Mouse (Mus musculus) heart, embryonic 16.5 days (tissue): ENCODE measurements around the gene Cyp11a1. TPM values are rescaled to one million over a fixed set of nuclear protein-coding genes. Genes with fewer than 3 reads are reported as not detected.

Experiments used
- ATAC-seq: fragments of 200-750 bp; cut with Nextera tagmentation; replicated peaks from 2 replicates; pipeline ENCODE4 v1.8.0; 2017; ENCODE audit warnings: moderate number of reproducible peaks; ENCODE audit not compliant: insufficient read depth, low FRiP score; ENCODE audit errors: extremely low read depth
- H3K27ac ChIP-seq: fragments of 300-500 bp; sonication (generic); 2 replicates; pipeline ENCODE4 v1.5.1; 2014; ENCODE audit warnings: mild to moderate bottlenecking, low read length, control low read depth, moderate library complexity
- H3K27me3 ChIP-seq: fragments of 300-500 bp; sonication (generic); 2 replicates; pipeline ENCODE4 v1.6.1; 2014; ENCODE audit warnings: low read length, mixed read lengths; ENCODE audit not compliant: control insufficient read depth, insufficient read depth
- H3K36me3 ChIP-seq: fragments of 300-500 bp; sonication (generic); 2 replicates; pipeline ENCODE4 v1.6.1; 2014; ENCODE audit not compliant: control insufficient read depth, insufficient read depth
- H3K4me1 ChIP-seq: fragments of 300-500 bp; sonication (generic); 2 replicates; pipeline ENCODE4 v1.6.1; 2014; ENCODE audit warnings: low read length, mixed read lengths; ENCODE audit not compliant: control insufficient read depth, insufficient read depth
- H3K4me2 ChIP-seq: fragments of 300-500 bp; sonication (generic); 2 replicates; pipeline ENCODE4 v1.6.1; 2014; ENCODE audit warnings: low read depth, mild to moderate bottlenecking, control low read depth, low read length
- H3K4me3 ChIP-seq: fragments of 300-500 bp; sonication (generic); 2 replicates; pipeline ENCODE4 v1.5.1; 2014; ENCODE audit warnings: mild to moderate bottlenecking, control low read depth, low read length
- H3K9ac ChIP-seq: fragments of 300-500 bp; sonication (generic); 2 replicates; pipeline ENCODE4 v1.6.1; 2014; ENCODE audit warnings: low read length, control low read depth
- H3K9me3 ChIP-seq: fragments of 300-500 bp; sonication (generic); replicated peaks from 2 replicates; pipeline ENCODE4 v1.6.1; 2016; ENCODE audit warnings: low read length; ENCODE audit not compliant: control insufficient read depth
- WGBS: fragments of 180-500 bp; shearing (Covaris S2); extraction: QIAGEN DNeasy Blood & Tissue Kit; methylation state at CpG from one replicate; pipeline ENCODE4 v1.1.7; 2014; 5-methylcytosine and 5-hydroxymethylcytosine counted together
- polyA plus RNA-seq: library from polyadenylated mRNA; unstranded; fragments of >200 nt; fragmentation: Nextera tagmentation; extraction: Ambion mirVana; gene quantifications from 2 replicates; pipeline ENCODE4 v1.2.1, GENCODE M21; 2015

The Cyp11a1 gene
- polyA plus RNA-seq: 0.32 and 0.33 TPM in 2 replicates

DNA sequence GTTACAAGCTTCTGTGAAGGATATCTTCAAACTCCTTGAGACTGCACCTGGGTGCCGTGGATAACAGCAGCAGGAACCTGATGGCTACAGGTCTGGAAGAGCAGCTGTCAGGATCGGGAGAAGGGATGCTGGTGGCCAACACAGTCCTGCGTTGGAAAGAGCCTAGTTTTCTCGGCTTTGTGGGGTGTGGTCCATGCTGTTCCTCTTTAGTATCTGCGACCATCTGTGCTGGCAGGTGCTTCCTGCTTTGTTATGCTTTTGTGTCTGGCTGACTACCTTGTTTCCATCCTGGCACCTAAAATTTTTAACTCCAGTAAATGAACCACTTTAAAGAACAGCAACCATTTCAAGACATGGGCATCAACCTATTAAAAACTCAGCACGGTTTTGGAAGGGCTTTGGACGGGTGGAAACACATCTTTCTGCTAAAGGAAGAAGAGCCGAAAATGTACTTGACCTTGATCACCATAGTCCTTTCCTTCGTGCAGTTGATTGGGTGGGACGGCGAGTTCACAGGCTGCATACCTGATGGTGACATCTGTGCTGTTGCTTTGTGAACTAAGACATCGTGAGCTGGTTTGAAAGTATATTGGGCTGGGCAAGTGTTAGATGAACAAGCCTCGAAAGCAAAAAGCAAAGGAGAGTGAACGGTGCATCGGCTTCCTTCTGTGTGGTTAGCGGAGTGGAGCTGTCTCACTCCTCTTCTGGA lies at the start of gene Cyp11a1:
Gene Cyp11a1, plus strand, starts transcription at position 659 of the 709 bp plus-strand sequence.
- no peak for ATAC-seq
- peaks cover 4% of the 10 kb centered on the region; the same call in 1 of the 2 replicates for H3K27me3 ChIP-seq
- no peaks in the 10 kb centered on the region for H3K9me3 ChIP-seq
- no peaks in the 10 kb centered on the region for H3K36me3 ChIP-seq
- peaks cover 2% of the 10 kb centered on the region for H3K4me1 ChIP-seq
- H3K9ac ChIP-seq: no peak within 1 kb of the TSS
- WGBS: 75% methylated on average over 16 of the region's 16 CpGs
- no peak within 1 kb of the TSS for H3K4me2 ChIP-seq
- no peak within 1 kb of the TSS for H3K27ac ChIP-seq
- H3K4me3 ChIP-seq: no peak within 1 kb of the TSS

DNA sequence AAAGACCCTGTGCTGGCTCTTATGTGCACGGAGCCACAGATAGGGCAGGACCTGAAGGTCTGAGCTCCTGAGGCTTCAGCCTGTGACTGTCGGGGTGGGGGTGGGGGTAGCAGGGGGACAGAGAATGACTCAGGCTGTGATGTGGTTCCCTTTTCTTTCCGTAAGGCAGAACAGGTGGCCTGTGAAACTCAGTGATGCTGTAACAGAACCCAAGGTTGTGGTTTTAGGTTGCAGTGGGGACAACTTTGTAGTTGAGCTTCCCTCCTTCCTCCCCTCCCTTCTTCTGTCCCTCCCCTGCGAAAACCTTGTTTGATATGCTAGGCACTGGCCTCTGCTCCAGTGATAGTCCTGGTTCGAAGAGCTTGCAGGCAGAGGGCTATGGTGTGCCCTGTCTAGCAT lies 49.4 kb upstream of the Cyp11a1 start:
- no peak overlapping the region for H3K4me3 ChIP-seq
- H3K9ac ChIP-seq: no peak overlapping the region
- no peaks in the 10 kb centered on the region for H3K36me3 ChIP-seq
- ATAC-seq: peak; percentile 19; the same call in 1 of the 2 replicates
- WGBS: 80% methylated on average over 5 of the region's 5 CpGs
- no peaks in the 10 kb centered on the region for H3K9me3 ChIP-seq
- no peaks in the 10 kb centered on the region for H3K27me3 ChIP-seq
- H3K4me2 ChIP-seq: no peak overlapping the region
- 0 out of 2 replicates have a peak overlapping the region, but pooled peaks have one; percentile 9 for H3K27ac ChIP-seq
- H3K4me1 ChIP-seq: peaks cover 8% of the 10 kb centered on the region

DNA sequence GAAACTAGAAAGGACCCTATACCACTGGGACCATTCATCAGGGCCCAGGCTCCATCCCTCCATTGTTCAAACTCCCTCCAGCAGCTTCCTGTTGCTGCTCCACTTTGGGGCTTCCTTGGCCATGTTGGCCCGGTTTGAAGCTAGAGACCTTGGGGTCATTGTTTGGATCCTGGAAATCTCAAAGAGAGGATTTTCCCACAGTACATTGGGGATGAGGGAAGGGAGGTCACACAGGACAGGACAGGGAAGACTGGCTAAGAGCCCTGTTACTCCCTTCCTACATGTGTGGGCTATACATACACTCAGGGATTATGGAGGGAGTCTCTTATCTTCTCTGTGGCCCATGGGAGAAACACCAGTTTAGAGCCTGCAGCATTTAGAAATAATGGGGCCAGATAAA lies 47.6 kb upstream of the Cyp11a1 start:
- H3K36me3 ChIP-seq: no peaks in the 10 kb centered on the region
- WGBS: 71% methylated on average over 1 of the region's 1 CpGs
- H3K4me1 ChIP-seq: peaks cover 12% of the 10 kb centered on the region
- no peaks in the 10 kb centered on the region for H3K9me3 ChIP-seq
- no peak; the same call in 1 of the 2 replicates for ATAC-seq
- no peak overlapping the region for H3K4me2 ChIP-seq
- no peaks in the 10 kb centered on the region for H3K27me3 ChIP-seq
- H3K27ac ChIP-seq: peak overlapping the region; percentile 54
- H3K4me3 ChIP-seq: no peak overlapping the region
- H3K9ac ChIP-seq: no peak overlapping the region

GRCm38 (mm10) chr9:57959399-57959798 lies 46.8 kb upstream of the Cyp11a1 start:
- WGBS: 60% methylated on average over 10 of the region's 10 CpGs
- no peak overlapping the region for H3K4me3 ChIP-seq
- no peak overlapping the region for H3K4me2 ChIP-seq
- H3K27ac ChIP-seq: peak overlapping the region; percentile 54; the same call in 1 of the 2 replicates
- no peaks in the 10 kb centered on the region for H3K9me3 ChIP-seq
- no peak for ATAC-seq
- peaks cover 12% of the 10 kb centered on the region for H3K4me1 ChIP-seq
- H3K9ac ChIP-seq: no peak overlapping the region
- H3K36me3 ChIP-seq: no peaks in the 10 kb centered on the region
- H3K27me3 ChIP-seq: no peaks in the 10 kb centered on the region

DNA sequence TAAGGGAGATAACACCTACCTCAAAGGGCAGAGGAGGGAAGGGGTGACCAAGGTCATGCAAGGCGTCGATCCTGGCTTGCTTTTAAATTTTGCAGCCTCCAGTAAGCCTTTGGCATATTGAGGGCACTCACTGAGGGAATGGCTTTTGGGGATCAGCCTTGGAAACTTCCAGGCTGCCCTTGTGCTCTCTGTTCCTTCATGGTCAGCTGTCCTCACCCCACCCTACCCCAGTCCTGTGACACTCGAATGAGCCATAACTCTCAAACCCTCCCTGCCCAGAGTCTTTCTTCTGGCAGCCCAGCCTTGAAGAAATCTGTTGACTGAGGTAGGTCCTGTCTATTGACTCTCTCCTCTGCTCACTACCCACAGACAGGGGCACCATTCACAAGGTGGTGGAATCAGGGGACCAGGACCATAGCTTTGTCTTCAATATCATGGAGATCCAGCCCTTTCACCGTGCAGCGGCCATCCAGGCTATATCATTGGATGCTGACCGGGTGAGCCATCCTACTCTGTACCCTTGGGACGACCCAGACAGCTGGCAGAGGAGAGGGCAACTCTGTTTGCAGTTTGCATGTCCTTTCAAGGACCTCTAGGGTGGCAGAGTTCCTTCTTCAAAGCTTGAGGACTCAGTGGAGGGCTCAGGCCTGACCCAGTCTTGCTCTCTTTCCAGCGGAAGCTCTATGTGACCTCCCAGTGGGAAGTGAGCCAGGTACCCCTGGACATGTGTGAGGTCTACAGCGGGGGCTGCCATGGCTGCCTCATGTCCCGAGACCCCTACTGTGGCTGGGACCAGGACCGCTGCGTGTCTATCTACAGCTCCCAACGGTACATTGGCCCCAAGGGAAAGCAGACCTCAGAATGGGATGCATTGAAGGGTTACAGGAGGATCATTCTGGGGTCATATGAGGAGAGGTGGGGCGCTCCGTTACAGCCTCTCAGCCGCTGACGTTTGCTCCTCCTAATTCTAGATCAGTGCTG lies 46.0 kb upstream of the Cyp11a1 start:
- WGBS: 78% methylated on average over 17 of the region's 17 CpGs
- no peak for ATAC-seq
- H3K4me1 ChIP-seq: peaks cover 15% of the 10 kb centered on the region

DNA sequence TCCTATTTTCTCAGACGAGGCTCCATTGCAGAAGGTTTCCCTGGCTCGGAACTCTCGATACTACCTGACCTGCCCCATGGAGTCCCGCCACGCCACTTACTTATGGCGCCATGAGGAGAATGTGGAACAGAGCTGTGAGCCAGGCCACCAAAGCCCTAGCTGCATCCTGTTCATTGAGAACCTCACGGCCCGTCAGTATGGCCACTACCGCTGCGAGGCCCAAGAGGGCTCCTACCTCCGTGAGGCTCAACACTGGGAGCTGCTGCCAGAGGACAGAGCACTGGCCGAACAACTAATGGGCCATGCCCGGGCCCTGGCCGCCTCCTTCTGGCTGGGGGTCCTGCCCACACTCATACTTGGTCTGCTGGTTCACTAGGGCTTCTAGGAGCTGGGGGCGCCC lies 45.0 kb upstream of the Cyp11a1 start:
- H3K9ac ChIP-seq: no peak overlapping the region
- peak overlapping the region; percentile 4; the same call in 1 of the 2 replicates for H3K27ac ChIP-seq
- H3K4me1 ChIP-seq: peaks cover 23% of the 10 kb centered on the region
- no peaks in the 10 kb centered on the region for H3K9me3 ChIP-seq
- no peak overlapping the region for H3K4me2 ChIP-seq
- H3K27me3 ChIP-seq: no peaks in the 10 kb centered on the region
- H3K4me3 ChIP-seq: no peak overlapping the region
- 90% methylated on average over 15 of the region's 15 CpGs for WGBS
- ATAC-seq: no peak
- no peaks in the 10 kb centered on the region for H3K36me3 ChIP-seq

More for the DNA sequence above, 46.0 kb upstream of the Cyp11a1 start:
- H3K9ac ChIP-seq: 0 out of 2 replicates have a peak overlapping the region, but pooled peaks have one; percentile 2
- no peaks in the 10 kb centered on the region for H3K27me3 ChIP-seq
- H3K4me3 ChIP-seq: no peak overlapping the region
- no peaks in the 10 kb centered on the region for H3K36me3 ChIP-seq
- H3K9me3 ChIP-seq: no peaks in the 10 kb centered on the region
- no peak overlapping the region for H3K27ac ChIP-seq
- no peak overlapping the region for H3K4me2 ChIP-seq

- Histone ChIP-seq H3K4me3 (no peak overlapping the region), H3K27ac (peak overlapping the region; percentile 59), H3K4me1 (peaks cover 25% of the 10 kb centered on the region), H3K9ac (no peak overlapping the region), H3K4me2 (no peak overlapping the region), H3K9me3 (no peaks in the 10 kb centered on the region), H3K27me3 (no peaks in the 10 kb centered on the region), H3K36me3 (no peaks in the 10 kb centered on the region)
- WGBS: 60% methylated on average over 17 of the region's 17 CpGs
- no peak for ATAC-seq
Observed at GRCm38 (mm10) chr9:57961863-57962778, 44.1 kb upstream of the Cyp11a1 start.

GRCm38 (mm10) chr9:57963249-57963997 lies 42.8 kb upstream of the Cyp11a1 start:
- no peak overlapping the region for H3K4me3 ChIP-seq
- H3K27ac ChIP-seq: peak overlapping the region; percentile 24; the same call in 1 of the 2 replicates
- H3K9ac ChIP-seq: no peak overlapping the region
- H3K36me3 ChIP-seq: no peaks in the 10 kb centered on the region
- no peaks in the 10 kb centered on the region for H3K27me3 ChIP-seq
- H3K4me1 ChIP-seq: peaks cover 37% of the 10 kb centered on the region
- 82% methylated on average over 4 of the region's 4 CpGs for WGBS
- ATAC-seq: no peak
- no peaks in the 10 kb centered on the region for H3K9me3 ChIP-seq
- no peak overlapping the region for H3K4me2 ChIP-seq
